Mouse (Mus musculus): ENCODE results near the gene Tspan18. TPM values are rescaled to one million over a fixed set of nuclear protein-coding genes. Genes with fewer than 3 reads are reported as not detected.

Tspan18 gene
- polyA plus RNA-seq, 1 experiment from 2014 or later: 41.8 TPM

DNA sequence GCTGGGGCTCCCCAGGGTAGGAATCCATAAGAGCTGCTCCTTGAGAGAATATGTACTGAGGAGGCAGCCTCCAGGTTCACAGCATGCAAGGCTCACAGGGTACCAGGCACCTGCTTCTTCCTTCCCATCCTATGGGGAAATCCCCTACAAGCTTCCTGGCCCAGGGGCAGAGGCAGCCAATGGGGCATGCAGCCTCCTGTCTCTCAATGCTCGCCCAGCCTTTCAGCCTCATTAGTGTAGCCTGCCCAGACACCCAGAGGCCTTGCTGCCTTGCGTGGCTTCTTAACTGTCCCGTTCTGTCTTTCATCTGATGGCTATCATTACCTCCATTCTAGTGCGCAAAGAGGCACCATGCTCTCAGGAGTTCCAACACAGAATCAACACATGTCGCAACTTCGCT, 85.2 kb downstream of the Tspan18 start:
- no peaks in the 10 kb centered on the region for H3K36me3 ChIP-seq
- no peak for ATAC-seq (ENCODE audit: low read depth)
- WGBS: 53% methylated on average over 6 of the region's 6 CpGs
- no peaks in the 10 kb centered on the region for H3K27me3 ChIP-seq
- peaks cover 92% of the 10 kb centered on the region for H3K4me1 ChIP-seq (replicated peaks)
- no peak overlapping the region for H3K4me3 ChIP-seq
- H3K4me2 ChIP-seq: no peak overlapping the region
- peak overlapping the region; percentile 53 for H3K9ac ChIP-seq
- H3K9me3 ChIP-seq: no peaks in the 10 kb centered on the region
- peak overlapping the region; percentile 89 for H3K27ac ChIP-seq (replicated peaks)

DNA sequence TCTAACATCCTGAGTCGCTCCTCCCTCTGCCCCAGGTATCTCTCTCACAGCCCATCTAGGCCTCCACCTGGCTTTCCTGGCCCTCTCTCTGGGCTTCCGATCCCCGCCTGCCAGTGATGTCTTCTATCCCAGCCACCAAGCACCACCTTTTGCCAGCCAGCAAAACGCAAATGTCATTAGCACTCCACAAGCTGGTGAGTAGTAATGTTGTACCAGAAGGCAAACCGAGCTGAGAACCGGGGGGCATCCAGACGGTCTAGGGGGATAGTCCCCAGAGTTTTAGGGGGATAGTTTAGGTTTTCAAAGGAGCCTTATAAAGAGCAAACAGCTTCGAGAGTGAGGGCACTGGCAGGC, 90.2 kb downstream of the Tspan18 start:
- no peak overlapping the region for H3K27ac ChIP-seq (replicated peaks)
- ATAC-seq (ENCODE audit: low read depth): no peak
- H3K4me3 ChIP-seq: no peak overlapping the region
- H3K4me1 ChIP-seq (replicated peaks): peaks cover 89% of the 10 kb centered on the region
- H3K4me2 ChIP-seq: no peak overlapping the region
- 82% methylated on average over 8 of the region's 8 CpGs for WGBS
- no peaks in the 10 kb centered on the region for H3K36me3 ChIP-seq
- H3K9ac ChIP-seq: no peak overlapping the region
- no peaks in the 10 kb centered on the region for H3K9me3 ChIP-seq
- no peaks in the 10 kb centered on the region for H3K27me3 ChIP-seq

DNA sequence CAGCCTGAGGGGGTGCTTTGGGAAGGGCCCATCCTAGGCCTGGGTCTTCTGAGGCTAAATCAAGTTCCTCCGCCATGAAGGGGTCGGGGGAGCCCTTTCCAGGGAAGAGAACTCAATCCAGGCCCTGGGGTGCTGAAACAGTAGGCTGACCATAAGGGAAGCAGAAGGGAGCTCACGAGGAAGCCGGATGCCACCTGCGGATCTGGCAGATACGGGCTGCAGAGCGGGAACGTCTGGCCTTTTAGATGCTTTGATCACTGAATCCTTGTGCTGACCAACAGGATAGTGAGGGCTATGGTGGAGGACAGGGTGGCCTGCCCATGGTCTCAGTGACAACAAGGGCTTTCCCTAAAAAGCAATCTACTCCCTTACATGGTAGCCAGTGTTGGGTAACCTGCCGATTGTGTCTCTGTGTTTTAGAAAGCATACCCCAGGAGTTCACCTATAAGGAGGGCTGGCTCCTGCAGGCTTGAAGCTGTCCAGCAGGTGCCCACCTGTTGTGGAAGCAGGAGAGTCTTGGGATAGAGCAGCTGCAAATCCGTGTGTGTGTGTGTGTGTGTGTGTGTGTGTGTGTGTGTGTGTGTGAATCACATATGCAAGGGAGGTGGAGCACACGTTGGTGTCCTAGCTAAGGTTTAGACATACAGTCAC, 90.7 kb downstream of the Tspan18 start:
- H3K36me3 ChIP-seq: no peaks in the 10 kb centered on the region
- H3K9ac ChIP-seq: no peak overlapping the region
- H3K4me3 ChIP-seq: no peak overlapping the region
- no peak overlapping the region for H3K27ac ChIP-seq (replicated peaks)
- no peaks in the 10 kb centered on the region for H3K27me3 ChIP-seq
- no peak for ATAC-seq (ENCODE audit: low read depth)
- H3K9me3 ChIP-seq: no peaks in the 10 kb centered on the region
- 75% methylated on average over 11 of the region's 11 CpGs for WGBS
- H3K4me2 ChIP-seq: no peak overlapping the region
- peaks cover 89% of the 10 kb centered on the region for H3K4me1 ChIP-seq (replicated peaks)

DNA sequence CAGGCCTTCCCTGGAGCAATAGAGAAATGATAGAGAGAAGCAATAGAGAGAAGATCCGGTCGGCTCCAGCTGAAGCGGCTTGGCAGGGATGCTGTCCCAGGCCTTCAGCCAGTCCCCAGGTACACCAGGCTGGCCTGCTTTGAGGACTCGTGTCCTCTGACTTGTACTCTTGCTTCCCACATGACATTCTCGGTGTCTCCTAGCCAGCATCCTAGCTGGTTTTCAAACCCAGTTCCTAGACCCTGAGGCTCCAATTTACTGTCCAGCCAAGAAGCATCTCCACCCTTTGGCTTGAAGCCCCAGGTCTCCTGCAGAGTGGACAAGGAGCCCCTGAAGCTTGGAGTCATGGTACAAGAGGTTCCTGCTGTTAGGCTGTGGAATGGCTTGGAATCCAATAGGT, 92.1 kb downstream of the Tspan18 start:
- ATAC-seq (ENCODE audit: low read depth): no peak
- Histone ChIP-seq H3K36me3 (no peaks in the 10 kb centered on the region), H3K4me3 (no peak overlapping the region), H3K9me3 (no peaks in the 10 kb centered on the region), H3K27ac (replicated peaks) (no peak overlapping the region), H3K9ac (no peak overlapping the region), H3K4me1 (replicated peaks) (peaks cover 85% of the 10 kb centered on the region), H3K4me2 (no peak overlapping the region), H3K27me3 (no peaks in the 10 kb centered on the region)
- 69% methylated on average over 5 of the region's 5 CpGs for WGBS

DNA sequence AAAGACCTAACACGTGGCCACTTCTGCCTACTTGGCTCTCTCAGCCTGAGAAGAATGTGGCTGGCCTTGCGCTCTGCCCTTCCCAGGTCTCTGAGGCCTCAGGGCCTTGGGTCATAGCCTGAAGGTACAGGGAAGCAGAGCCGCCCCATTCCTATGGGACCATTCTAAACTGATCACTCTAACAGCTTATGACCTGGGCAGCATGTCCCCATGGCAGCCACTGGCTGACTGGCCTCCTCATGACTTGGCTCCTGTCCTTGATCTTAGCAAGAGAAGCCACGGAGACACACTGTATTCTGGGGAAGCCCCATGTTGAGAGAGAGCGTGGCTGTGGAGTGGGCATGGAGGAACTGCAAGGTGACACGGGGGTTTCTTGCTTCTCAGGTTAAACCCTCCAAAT, 95.4 kb downstream of the Tspan18 start:
- Histone ChIP-seq H3K27ac (replicated peaks) (no peak overlapping the region; the same call in 1 of the 2 replicates), H3K27me3 (no peaks in the 10 kb centered on the region), H3K4me2 (no peak overlapping the region), H3K4me1 (replicated peaks) (peaks cover 61% of the 10 kb centered on the region), H3K4me3 (no peak overlapping the region), H3K9ac (no peak overlapping the region), H3K9me3 (no peaks in the 10 kb centered on the region), H3K36me3 (no peaks in the 10 kb centered on the region)
- 89% methylated on average over 6 of the region's 6 CpGs for WGBS
- ATAC-seq (ENCODE audit: low read depth): no peak

DNA sequence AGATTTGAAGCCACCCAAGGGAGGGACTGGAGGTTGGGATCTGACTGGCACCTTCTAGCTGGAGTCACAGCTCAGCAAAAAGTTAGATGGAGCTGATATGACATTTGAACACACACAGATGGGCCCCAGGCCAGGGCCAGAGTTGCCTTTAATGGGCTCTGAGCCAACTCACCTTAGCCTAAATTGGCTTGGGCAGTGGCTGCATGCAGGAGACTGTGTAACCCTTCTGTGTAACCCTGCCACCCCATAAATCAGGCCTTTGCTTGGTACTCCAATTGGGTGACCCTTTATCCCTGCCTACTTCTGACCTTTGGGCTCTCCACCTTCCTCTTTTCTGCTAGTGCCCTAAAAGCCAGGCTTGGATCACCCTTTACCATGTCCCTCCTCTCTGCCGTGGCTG, 97.2 kb downstream of the Tspan18 start:
- no peak for ATAC-seq (ENCODE audit: low read depth)

DNA sequence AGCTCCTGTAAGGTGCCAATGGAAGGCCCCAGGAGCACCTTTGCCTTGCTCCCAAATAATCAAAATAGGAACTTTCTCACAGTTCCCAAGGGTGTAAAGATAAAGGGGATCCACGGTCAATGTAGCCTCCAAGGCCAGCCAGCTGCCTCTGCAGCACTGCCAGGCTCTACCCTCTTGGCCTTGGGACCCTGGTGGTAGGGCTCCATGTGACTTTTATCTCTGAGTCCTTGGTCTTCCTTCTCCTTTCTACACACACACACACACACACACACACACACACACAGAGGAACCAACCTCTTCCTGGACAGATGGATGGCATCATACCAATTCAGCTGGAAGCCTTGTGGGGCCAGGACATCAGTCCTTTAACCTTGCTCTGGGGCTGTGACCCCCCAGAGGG, 102.2 kb downstream of the Tspan18 start:
- H3K9me3 ChIP-seq: no peaks in the 10 kb centered on the region
- H3K4me3 ChIP-seq: no peak overlapping the region
- no peaks in the 10 kb centered on the region for H3K36me3 ChIP-seq
- H3K4me2 ChIP-seq: no peak overlapping the region
- H3K4me1 ChIP-seq (replicated peaks): peaks cover 57% of the 10 kb centered on the region
- 73% methylated on average over 1 of the region's 1 CpGs for WGBS
- ATAC-seq (ENCODE audit: low read depth): no peak
- no peaks in the 10 kb centered on the region for H3K27me3 ChIP-seq
- H3K9ac ChIP-seq: no peak overlapping the region
- no peak overlapping the region for H3K27ac ChIP-seq (replicated peaks)

More for the DNA sequence above, 97.2 kb downstream of the Tspan18 start:
- no peak overlapping the region for H3K4me2 ChIP-seq
- H3K27me3 ChIP-seq: no peaks in the 10 kb centered on the region
- H3K36me3 ChIP-seq: no peaks in the 10 kb centered on the region
- 64% methylated on average over 1 of the region's 1 CpGs for WGBS
- peaks cover 56% of the 10 kb centered on the region for H3K4me1 ChIP-seq (replicated peaks)
- H3K27ac ChIP-seq (replicated peaks): no peak overlapping the region
- H3K4me3 ChIP-seq: no peak overlapping the region
- H3K9ac ChIP-seq: no peak overlapping the region
- H3K9me3 ChIP-seq: no peaks in the 10 kb centered on the region

DNA sequence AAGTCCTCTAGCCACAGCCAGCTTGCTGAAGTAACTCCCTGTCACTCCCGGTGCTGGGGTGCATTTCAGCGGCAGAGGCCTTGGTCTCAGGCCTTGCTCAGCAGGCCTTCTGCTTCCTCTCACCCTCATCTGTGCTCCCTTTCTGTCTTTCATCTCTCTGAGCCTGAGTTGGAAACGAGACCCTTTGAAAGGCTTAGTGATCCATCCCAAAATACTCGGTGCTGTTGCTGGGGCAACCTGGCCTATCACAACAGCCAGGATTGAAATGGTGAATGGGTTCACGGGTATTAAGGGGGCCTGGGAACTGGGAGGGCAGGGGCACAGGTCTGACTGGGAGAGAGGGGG, 105.9 kb downstream of the Tspan18 start:
- Histone ChIP-seq H3K9ac (no peak overlapping the region; the same call in 1 of the 2 replicates), H3K4me3 (no peak overlapping the region), H3K27me3 (no peaks in the 10 kb centered on the region), H3K4me2 (peak overlapping the region; percentile 20), H3K36me3 (peaks cover 5% of the 10 kb centered on the region; the same call in 1 of the 2 replicates), H3K27ac (replicated peaks) (peak overlapping the region; percentile 88), H3K4me1 (replicated peaks) (peaks cover 80% of the 10 kb centered on the region), H3K9me3 (no peaks in the 10 kb centered on the region)
- WGBS: 4% methylated on average over 5 of the region's 5 CpGs
- ATAC-seq (ENCODE audit: low read depth): peak; percentile 23

DNA sequence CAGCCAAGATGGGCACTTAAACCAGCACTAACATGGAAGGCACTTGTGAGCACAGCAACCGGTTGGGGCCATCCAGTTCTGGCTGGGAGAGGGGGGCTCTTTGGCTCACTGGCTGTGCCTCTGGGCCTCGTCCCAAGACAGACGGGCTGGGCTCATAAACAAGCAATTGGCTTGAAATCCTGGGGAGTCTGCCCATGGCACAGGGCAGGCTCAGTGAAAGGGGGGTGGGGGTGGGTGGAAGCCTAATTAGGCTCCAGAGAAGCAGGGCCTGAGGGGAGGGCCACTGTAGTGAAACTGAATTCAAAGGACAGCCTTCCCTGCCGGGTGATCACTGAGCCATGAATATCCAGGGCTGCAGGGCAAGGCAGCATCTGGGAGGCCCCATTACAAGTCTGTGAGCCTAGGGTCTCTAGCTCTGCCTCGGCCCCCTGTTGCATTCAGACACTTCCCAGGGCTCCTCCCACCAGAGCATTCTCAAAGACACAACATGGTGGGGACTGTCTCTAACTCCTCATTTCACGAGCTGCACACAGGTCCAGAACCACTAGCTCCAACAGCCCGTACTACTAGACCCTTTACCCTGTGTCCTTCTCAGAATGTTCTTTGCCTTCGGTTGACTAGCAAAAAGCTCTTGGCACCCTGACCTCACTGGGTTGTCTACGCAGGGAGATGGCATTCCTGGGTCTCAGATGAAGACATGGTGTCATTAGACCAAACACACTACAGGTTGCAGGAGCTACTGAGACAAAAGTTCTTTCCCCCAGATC, 106.4 kb downstream of the Tspan18 start:
- Histone ChIP-seq H3K4me2 (peak overlapping the region; percentile 38), H3K9ac (peak overlapping the region; percentile 9; the same call in 1 of the 2 replicates), H3K27me3 (no peaks in the 10 kb centered on the region), H3K36me3 (peaks cover 7% of the 10 kb centered on the region; the same call in 1 of the 2 replicates), H3K4me1 (replicated peaks) (peaks cover 81% of the 10 kb centered on the region), H3K9me3 (no peaks in the 10 kb centered on the region), H3K4me3 (no peak overlapping the region), H3K27ac (replicated peaks) (peak overlapping the region; percentile 88)
- WGBS: 14% methylated on average over 9 of the region's 9 CpGs
- peak; percentile 84 for ATAC-seq (ENCODE audit: low read depth)

DNA sequence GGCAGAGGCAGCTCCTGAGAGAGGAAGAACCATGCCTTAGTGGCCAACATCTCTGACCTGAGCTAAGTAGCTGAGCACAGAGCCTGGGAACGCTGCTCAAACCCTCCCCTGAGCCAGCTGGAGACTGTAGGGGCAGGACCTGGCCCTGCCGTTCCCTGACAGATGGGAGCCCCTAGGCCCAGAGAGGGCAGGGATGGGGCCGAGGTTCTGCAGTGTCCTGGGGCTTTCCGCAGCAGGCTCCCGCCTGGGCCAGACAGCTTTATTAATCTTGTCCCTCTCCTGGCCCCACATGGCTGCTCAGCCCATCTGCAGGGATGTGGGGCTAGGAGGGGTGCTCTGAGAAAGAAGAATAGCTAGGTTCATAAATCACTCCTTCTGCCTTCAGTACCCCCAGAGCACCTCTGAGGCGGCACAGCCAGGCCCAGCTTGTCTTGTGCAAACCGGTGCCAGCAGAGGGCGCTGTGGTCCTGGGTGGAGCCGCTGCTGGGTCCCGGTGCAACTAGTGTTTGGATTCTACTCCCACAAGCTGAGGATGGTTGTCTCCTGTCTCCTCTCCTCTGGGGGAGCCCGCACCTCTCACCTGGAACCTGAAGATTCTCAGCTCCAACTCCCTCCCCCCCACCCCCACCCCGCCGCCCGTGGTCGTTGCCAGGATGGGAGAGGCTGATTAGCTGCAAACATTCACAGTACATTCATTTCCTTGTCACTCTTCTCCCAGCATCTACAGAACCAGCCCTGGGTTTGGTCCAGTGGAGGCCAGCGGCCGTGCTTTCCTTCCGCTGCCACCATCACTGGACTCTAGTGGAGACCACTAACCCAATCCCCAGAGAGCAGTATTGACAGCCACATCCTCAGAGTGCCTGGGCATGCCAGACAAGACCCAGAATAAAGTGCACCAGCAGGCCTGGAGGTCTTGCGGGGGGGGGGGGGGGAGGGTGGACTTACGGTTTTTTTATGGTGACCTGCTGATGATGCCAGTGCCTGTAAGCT, 107.4 kb downstream of the Tspan18 start:
- ATAC-seq (ENCODE audit: low read depth): peak; percentile 78
- H3K4me3 ChIP-seq: no peak overlapping the region
- no peaks in the 10 kb centered on the region for H3K9me3 ChIP-seq
- H3K36me3 ChIP-seq: peaks cover 17% of the 10 kb centered on the region
- H3K27me3 ChIP-seq: no peaks in the 10 kb centered on the region
- WGBS: 2% methylated on average over 20 of the region's 20 CpGs
- peak overlapping the region; percentile 38 for H3K9ac ChIP-seq
- H3K4me1 ChIP-seq (replicated peaks): peaks cover 74% of the 10 kb centered on the region
- peak overlapping the region; percentile 38 for H3K4me2 ChIP-seq
- peak overlapping the region; percentile 88 for H3K27ac ChIP-seq (replicated peaks)

DNA sequence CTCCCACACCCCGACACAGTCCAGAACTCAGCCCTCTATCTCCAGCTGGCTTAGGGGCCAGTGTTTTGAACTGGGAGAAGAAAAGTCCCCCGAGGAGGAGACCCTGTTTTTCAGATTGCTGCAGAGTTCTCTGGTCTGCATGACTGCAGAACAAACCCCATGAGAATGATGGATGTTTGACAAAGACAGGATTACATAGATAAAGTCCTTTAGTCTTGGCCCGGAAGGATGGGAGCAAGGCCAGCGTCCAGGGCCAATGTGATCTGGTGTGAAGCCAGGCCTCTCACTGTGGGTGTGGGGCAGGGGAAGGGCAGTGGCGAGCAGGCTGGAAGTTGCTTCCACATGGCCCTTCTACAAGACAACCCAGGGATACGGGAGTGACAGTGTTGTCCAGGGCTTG, 110.8 kb downstream of the Tspan18 start:
- H3K36me3 ChIP-seq: peaks cover 38% of the 10 kb centered on the region
- no peak overlapping the region for H3K4me3 ChIP-seq
- peaks cover 72% of the 10 kb centered on the region for H3K4me1 ChIP-seq (replicated peaks)
- ATAC-seq (ENCODE audit: low read depth): no peak
- no peaks in the 10 kb centered on the region for H3K27me3 ChIP-seq
- 65% methylated on average over 6 of the region's 6 CpGs for WGBS
- no peak overlapping the region for H3K27ac ChIP-seq (replicated peaks)
- H3K9ac ChIP-seq: no peak overlapping the region
- H3K4me2 ChIP-seq: no peak overlapping the region
- no peaks in the 10 kb centered on the region for H3K9me3 ChIP-seq

DNA sequence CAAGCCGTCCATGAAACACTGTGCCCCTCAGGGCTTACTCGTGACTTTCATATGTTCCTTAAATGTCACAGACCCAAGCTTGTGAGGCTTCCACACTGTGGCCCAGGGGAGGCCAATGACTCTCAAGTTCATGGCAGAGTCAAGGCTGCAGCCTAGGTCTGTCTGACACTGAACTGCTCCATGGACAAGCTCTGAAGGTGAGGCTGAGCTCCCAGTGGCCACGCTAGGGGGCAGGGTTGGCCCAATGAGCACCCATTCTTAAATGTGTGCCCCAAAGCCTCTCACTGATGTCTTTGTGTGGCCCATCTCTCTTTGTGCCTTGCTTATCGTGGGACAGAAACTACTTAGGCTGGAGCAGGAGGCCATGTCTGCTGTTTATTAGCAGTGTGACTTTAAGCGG, 113.9 kb downstream of the Tspan18 start:
- no peaks in the 10 kb centered on the region for H3K27me3 ChIP-seq
- no peak overlapping the region for H3K4me3 ChIP-seq
- H3K9ac ChIP-seq: no peak overlapping the region
- 0 out of 2 replicates have a peak overlapping the region, but pooled peaks have one; percentile 23 for H3K27ac ChIP-seq (replicated peaks)
- 62% methylated on average over 5 of the region's 5 CpGs for WGBS
- peaks cover 71% of the 10 kb centered on the region for H3K4me1 ChIP-seq (replicated peaks)
- H3K36me3 ChIP-seq: peaks cover 38% of the 10 kb centered on the region
- no peaks in the 10 kb centered on the region for H3K9me3 ChIP-seq
- ATAC-seq (ENCODE audit: low read depth): no peak
- no peak overlapping the region for H3K4me2 ChIP-seq

All from neural tube, embryonic 13.5 days (tissue).